Mouse (Mus musculus) lung, adult 2 months (tissue): ENCODE measurements around the gene Agxt2.

ENCODE experiments used
- CTCF ChIP-seq: fragments of 200-500 bp; IDR thresholded peaks from 2 replicates; pipeline ENCODE4 v1.5.1; 2011; ENCODE audit warnings: mild to moderate bottlenecking, low read length, control low read depth; ENCODE audit not compliant: insufficient read depth
- POLR2A ChIP-seq: fragments of 200-500 bp; IDR thresholded peaks from 2 replicates; pipeline ENCODE4 v1.6.1; 2011; ENCODE audit warnings: low read depth, mild to moderate bottlenecking, control low read depth, low read length, borderline replicate concordance; ENCODE audit errors: extremely low read depth

DNA sequence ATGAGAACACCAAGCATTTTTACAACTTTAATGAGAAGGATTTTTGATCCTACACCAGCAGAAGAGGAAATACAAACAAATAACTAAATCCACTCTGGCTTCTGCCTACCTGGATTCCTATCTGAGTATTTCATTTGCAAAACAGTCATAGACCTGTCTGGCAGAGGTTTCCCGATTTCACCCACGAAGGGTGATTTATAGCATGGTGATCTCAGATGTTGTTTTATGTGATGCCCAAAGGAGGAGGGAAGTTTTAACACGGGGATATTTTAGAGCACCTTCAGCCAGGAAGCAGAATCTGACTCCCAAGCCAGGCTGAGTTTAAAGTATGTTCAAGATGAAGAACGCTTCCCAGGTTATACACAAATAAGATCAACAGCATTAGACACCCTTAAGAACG is 46.5 kb upstream of the Agxt2 start:
- TF ChIP-seq POLR2A (no peak), CTCF (no peak)
